Mouse (Mus musculus) heart, embryonic 11.5 days (tissue): Measurements from ENCODE around the gene Sdk1. TPM values are rescaled to one million over a fixed set of nuclear protein-coding genes. Genes with fewer than 3 reads are reported as not detected.

Experiments
- ATAC-seq: fragments of 200-750 bp; cut with Nextera tagmentation; replicated peaks from 2 replicates; pipeline ENCODE4 v1.8.0; 2017; ENCODE audit warnings: moderate library complexity; ENCODE audit not compliant: insufficient number of reproducible peaks, low FRiP score, low TSS enrichment
- H3K27ac ChIP-seq: fragments of 300-500 bp; sonication (generic); 2 replicates; pipeline ENCODE4 v1.5.1; 2014; ENCODE audit warnings: mild to moderate bottlenecking, low read depth, low read length
- H3K27me3 ChIP-seq: fragments of 300-500 bp; sonication (generic); 2 replicates; pipeline ENCODE4 v1.6.1; 2014; ENCODE audit warnings: mild to moderate bottlenecking, low read length, mixed read lengths; ENCODE audit not compliant: control insufficient read depth, insufficient read depth
- H3K36me3 ChIP-seq: fragments of 300-500 bp; sonication (generic); 2 replicates; pipeline ENCODE4 v1.6.1; 2014; ENCODE audit warnings: mild to moderate bottlenecking, low read length, moderate library complexity, mixed read lengths; ENCODE audit not compliant: control insufficient read depth, insufficient read depth
- H3K4me1 ChIP-seq: fragments of 300-500 bp; sonication (generic); 2 replicates; pipeline ENCODE4 v1.6.1; 2014; ENCODE audit warnings: low read length; ENCODE audit not compliant: control insufficient read depth, insufficient read depth
- H3K4me2 ChIP-seq: fragments of 300-500 bp; sonication (generic); 2 replicates; pipeline ENCODE4 v1.6.1; 2014; ENCODE audit warnings: mild to moderate bottlenecking, moderate library complexity
- H3K4me3 ChIP-seq: fragments of 300-500 bp; sonication (generic); 2 replicates; pipeline ENCODE4 v1.5.1; 2014; ENCODE audit warnings: low read depth, low read length
- H3K9ac ChIP-seq: fragments of 300-500 bp; sonication (generic); 2 replicates; pipeline ENCODE4 v1.6.1; 2014; ENCODE audit warnings: mild to moderate bottlenecking, low read depth, low read length, moderate library complexity
- H3K9me3 ChIP-seq: fragments of 300-500 bp; sonication (generic); replicated peaks from 2 replicates; pipeline ENCODE4 v1.6.1; 2016; ENCODE audit warnings: low read length; ENCODE audit not compliant: control insufficient read depth
- WGBS: fragments of 180-500 bp; shearing (Covaris S2); extraction: QIAGEN DNeasy Blood & Tissue Kit; methylation state at CpG from one replicate; pipeline ENCODE4 v1.1.7; 2014; ENCODE audit not compliant: insufficient replicate concordance; 5-methylcytosine and 5-hydroxymethylcytosine counted together
- polyA plus RNA-seq: library from polyadenylated mRNA; unstranded; fragments of >200 nt; fragmentation: Nextera tagmentation; extraction: Ambion mirVana; gene quantifications from 2 replicates; pipeline ENCODE4 v1.2.1, GENCODE M21; 2014

The Sdk1 gene
- polyA plus RNA-seq, 1 experiment from 2014 or later = 3.1 TPM

- no peaks in the 10 kb centered on the region for H3K4me1 ChIP-seq
- WGBS = 89% methylated on average over 4 of the region's 4 CpGs
- no peak overlapping the region for H3K9ac ChIP-seq
- no peak overlapping the region for H3K4me3 ChIP-seq
- H3K4me2 ChIP-seq = no peak overlapping the region
- no peak overlapping the region for H3K27ac ChIP-seq
- H3K9me3 ChIP-seq = peaks cover 7% of the 10 kb centered on the region; the same call in 1 of the 2 replicates
- no peaks in the 10 kb centered on the region for H3K27me3 ChIP-seq
- H3K36me3 ChIP-seq = peaks cover 3% of the 10 kb centered on the region; the same call in 1 of the 2 replicates
- no peak for ATAC-seq
Measured at GRCm38 (mm10) chr5:142061781-142062180, 820.5 kb downstream of the Sdk1 start.

GRCm38 (mm10) chr5:142071322-142071721, 830.0 kb downstream of the Sdk1 start:
- 82% methylated on average over 3 of the region's 3 CpGs for WGBS
- Histone ChIP-seq H3K9ac (no peak overlapping the region), H3K27me3 (no peaks in the 10 kb centered on the region), H3K4me1 (no peaks in the 10 kb centered on the region), H3K36me3 (no peaks in the 10 kb centered on the region), H3K4me2 (no peak overlapping the region), H3K4me3 (no peak overlapping the region), H3K9me3 (peaks cover 4% of the 10 kb centered on the region), H3K27ac (no peak overlapping the region)
- ATAC-seq = no peak

GRCm38 (mm10) chr5:142073901-142074300, 832.6 kb downstream of the Sdk1 start:
- Histone ChIP-seq H3K9ac (no peak overlapping the region), H3K36me3 (no peaks in the 10 kb centered on the region), H3K4me2 (no peak overlapping the region), H3K4me3 (no peak overlapping the region), H3K27me3 (no peaks in the 10 kb centered on the region), H3K27ac (no peak overlapping the region), H3K4me1 (no peaks in the 10 kb centered on the region), H3K9me3 (peaks cover 4% of the 10 kb centered on the region)
- 82% methylated on average over 3 of the region's 3 CpGs for whole genome bisulfite sequencing
- ATAC-seq = no peak

- Histone ChIP-seq H3K9ac (no peak overlapping the region), H3K9me3 (no peaks in the 10 kb centered on the region; the same call in 1 of the 2 replicates), H3K27ac (no peak overlapping the region), H3K4me3 (no peak overlapping the region), H3K36me3 (no peaks in the 10 kb centered on the region), H3K4me1 (no peaks in the 10 kb centered on the region), H3K4me2 (no peak overlapping the region), H3K27me3 (no peaks in the 10 kb centered on the region)
- WGBS = 46% methylated on average over 13 of the region's 13 CpGs
- no peak for ATAC-seq
Measured at GRCm38 (mm10) chr5:142074561-142075500, 833.5 kb downstream of the Sdk1 start.

GRCm38 (mm10) chr5:142080661-142081060, 839.4 kb downstream of the Sdk1 start:
- Histone ChIP-seq H3K27ac (no peak overlapping the region), H3K4me2 (no peak overlapping the region), H3K4me1 (no peaks in the 10 kb centered on the region), H3K36me3 (no peaks in the 10 kb centered on the region), H3K9ac (no peak overlapping the region), H3K9me3 (no peaks in the 10 kb centered on the region), H3K4me3 (no peak overlapping the region), H3K27me3 (no peaks in the 10 kb centered on the region)
- no peak for ATAC-seq
- WGBS = 95% methylated on average over 3 of the region's 3 CpGs

- no peaks in the 10 kb centered on the region for H3K4me1 ChIP-seq
- no peak overlapping the region for H3K27ac ChIP-seq
- H3K36me3 ChIP-seq = no peaks in the 10 kb centered on the region
- no peak overlapping the region for H3K4me3 ChIP-seq
- no peak for ATAC-seq
- H3K4me2 ChIP-seq = no peak overlapping the region
- 83% methylated on average over 3 of the region's 3 CpGs for WGBS
- no peaks in the 10 kb centered on the region for H3K27me3 ChIP-seq
- H3K9ac ChIP-seq = no peak overlapping the region
- no peaks in the 10 kb centered on the region for H3K9me3 ChIP-seq
Measured at GRCm38 (mm10) chr5:142081076-142081475, 839.8 kb downstream of the Sdk1 start.

GRCm38 (mm10) chr5:142096377-142096841, 855.1 kb downstream of the Sdk1 start:
- no peak overlapping the region for H3K4me2 ChIP-seq
- ATAC-seq = no peak
- WGBS = 83% methylated on average over 11 of the region's 11 CpGs

GRCm38 (mm10) chr5:142100176-142100575, 858.9 kb downstream of the Sdk1 start:
- Histone ChIP-seq H3K9ac (no peak overlapping the region), H3K4me2 (no peak overlapping the region), H3K9me3 (no peaks in the 10 kb centered on the region), H3K27me3 (no peaks in the 10 kb centered on the region), H3K4me1 (no peaks in the 10 kb centered on the region), H3K36me3 (no peaks in the 10 kb centered on the region), H3K27ac (no peak overlapping the region), H3K4me3 (no peak overlapping the region)
- no peak for ATAC-seq
- 78% methylated on average over 7 of the region's 7 CpGs for WGBS

More at GRCm38 (mm10) chr5:142096377-142096841, 855.1 kb downstream of the Sdk1 start:
- Histone ChIP-seq H3K27ac (no peak overlapping the region), H3K27me3 (no peaks in the 10 kb centered on the region), H3K9ac (no peak overlapping the region), H3K4me3 (no peak overlapping the region), H3K9me3 (no peaks in the 10 kb centered on the region), H3K4me1 (no peaks in the 10 kb centered on the region), H3K36me3 (no peaks in the 10 kb centered on the region)
